Mouse (Mus musculus) neutrophil, adult 5-6 weeks (primary cell): ENCODE results near the gene Ptdss2. TPM values are rescaled to one million over a fixed set of nuclear protein-coding genes. Genes with fewer than 3 reads are reported as not detected.

Experiments used
- ATAC-seq: fragments of 151-379, 151-347 bp; 2 replicates; pipeline ENCODE4 v1.8.0; 2017; ENCODE audit warnings: mild to moderate bottlenecking, moderate TSS enrichment; ENCODE audit not compliant: insufficient number of reproducible peaks, poor library complexity, low FRiP score, severe bottlenecking; ENCODE audit errors: extremely low read depth
- total RNA-seq: library from RNA; stranded (forward); fragments of 200-1000 nt; gene quantifications from 2 replicates; pipeline ENCODE4 v1.2.3, GENCODE M21; 2017

The Ptdss2 gene
- total RNA-seq, 1 experiment from 2014 or later = 4.2 TPM

- ATAC-seq = no peak
Measured at GRCm38 (mm10) chr7:141119487-141119886, 2.7 kb upstream of the Ptdss2 start.

GRCm38 (mm10) chr7:141120605-141121004 is 1.6 kb upstream of the Ptdss2 start:
- ATAC-seq = no peak

DNA sequence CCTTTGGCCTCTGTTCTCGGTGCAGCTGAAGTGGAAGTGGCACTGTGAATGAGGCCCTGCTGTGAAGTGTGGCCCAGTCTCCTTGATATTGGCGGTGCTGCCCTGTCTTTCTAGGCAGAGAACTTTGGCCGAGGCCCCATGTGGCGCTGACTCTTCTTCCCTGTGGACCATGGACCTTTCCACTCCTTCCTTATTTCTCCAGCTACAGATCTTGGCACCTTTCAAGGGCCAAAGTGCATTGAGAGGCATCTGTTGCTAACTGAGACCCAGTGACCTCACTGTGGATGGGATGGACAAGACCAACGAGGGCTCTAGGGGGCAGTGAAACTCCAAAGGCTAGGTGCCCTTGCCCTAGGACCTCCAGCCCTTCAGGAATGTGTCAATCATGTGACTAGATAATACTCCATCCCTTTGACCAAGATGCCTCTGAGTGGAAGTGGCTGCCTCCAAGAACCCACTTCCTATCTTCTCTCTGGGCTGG is 1.1 kb upstream of the Ptdss2 start:
- no peak for ATAC-seq

GRCm38 (mm10) chr7:141122689-141123516 is 721 bp downstream of the Ptdss2 start:
- ATAC-seq = peak; percentile 99

GRCm38 (mm10) chr7:141123517-141123856 is 1.3 kb downstream of the Ptdss2 start:
- no peak for ATAC-seq

DNA sequence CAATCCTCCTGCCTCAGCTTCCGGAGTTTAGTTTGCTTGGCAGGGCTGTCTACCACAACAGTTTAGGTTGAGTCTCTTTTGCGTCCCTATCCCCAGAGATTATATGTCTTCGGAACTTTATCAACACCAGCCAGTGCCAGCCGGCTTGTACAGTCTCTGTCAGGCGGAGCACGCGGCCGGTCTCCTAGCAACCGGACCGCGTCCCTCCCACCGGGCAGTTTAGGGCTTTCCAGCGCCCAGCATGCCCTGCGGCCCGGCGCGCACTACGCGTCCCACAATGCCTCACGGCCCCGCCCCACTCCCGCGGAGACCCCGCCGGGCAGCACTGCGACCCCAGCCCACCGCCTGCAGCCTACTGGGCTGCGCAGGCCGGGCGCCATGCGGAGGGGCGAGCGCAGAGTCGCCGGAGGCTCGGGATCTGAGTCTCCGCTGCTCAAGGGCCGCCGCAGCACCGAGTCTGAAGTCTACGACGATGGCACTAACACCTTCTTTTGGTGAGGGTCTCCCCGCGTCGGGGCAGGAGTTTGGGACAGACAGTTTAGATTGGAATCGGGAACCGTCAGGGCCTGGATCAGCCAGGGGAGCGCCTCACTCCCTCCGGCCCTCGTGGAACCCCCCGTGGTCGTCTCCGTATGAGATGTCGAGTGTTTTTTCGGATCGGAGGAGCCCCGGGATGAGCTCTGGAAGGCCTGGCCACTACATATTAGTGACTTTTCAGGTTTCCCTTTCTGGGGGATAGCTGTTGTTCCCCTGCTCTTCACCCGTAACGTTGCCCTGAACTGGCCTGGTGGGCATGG is 9.0 kb downstream of the Ptdss2 start:
- ATAC-seq = peak; percentile 84

DNA sequence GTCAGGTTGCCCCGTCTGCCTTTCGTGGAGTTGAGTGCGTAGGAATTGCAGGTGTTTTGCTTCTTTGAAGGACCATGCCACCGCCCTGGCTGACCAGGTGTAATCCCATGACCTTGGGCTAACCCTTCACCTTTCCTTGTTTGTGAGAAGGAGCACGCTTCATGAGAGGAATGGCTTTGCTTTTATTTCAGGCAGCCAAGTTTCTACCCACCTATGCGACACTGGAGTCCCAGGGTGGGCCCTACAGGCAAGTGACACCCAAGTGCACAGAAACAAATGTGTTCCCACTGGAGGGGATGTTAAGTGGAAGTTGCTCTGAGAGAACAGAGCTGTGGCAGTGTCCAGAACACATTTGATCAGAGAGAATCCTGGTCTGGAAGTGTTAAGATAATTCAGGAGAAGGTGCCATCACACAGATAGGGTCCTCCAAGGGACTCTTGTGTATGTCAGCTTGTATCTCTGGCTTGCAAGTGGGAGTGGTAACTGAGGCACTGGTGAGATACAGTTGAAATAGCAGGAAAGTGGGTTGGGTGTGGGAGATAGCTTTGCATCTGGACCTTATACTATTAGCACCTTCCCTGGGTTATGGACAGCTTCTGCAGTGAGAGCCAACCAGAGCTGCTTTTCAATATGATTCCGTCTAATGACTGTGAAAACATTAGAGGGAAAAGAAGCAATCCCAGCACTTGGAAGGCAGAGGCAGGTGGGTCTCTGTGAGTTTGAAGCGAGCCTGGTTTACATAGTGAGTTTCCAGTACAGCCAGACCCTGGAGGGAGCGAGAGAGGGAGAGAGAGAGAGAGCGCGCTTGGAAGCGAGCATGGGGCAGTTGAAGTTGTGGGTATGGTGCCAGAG is 9.9 kb downstream of the Ptdss2 start:
- no peak for ATAC-seq

DNA sequence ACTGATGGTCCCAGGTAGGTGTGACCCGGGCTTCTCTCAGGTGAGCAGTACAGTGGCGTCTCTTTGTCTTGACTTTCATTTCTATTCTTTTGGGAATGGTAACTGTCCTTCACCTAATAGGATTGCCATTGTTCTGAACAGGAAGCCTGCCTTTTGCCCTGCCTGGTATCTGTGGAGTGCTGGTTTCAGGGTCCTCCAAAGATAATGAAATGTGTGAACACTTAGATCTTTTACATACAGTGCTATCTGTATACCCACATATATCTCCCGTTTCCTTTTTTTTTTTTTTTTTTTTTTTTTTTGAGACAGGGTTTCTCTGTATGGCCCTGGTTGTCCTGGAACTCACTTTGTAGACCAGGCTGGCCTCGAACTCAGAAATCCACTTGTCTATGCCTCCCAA is 19.1 kb downstream of the Ptdss2 start:
- ATAC-seq = no peak

GRCm38 (mm10) chr7:141143112-141143511 is 20.9 kb downstream of the Ptdss2 start:
- ATAC-seq = peak; percentile 62

GRCm38 (mm10) chr7:141143861-141144260 is 21.7 kb downstream of the Ptdss2 start:
- no peak for ATAC-seq

DNA sequence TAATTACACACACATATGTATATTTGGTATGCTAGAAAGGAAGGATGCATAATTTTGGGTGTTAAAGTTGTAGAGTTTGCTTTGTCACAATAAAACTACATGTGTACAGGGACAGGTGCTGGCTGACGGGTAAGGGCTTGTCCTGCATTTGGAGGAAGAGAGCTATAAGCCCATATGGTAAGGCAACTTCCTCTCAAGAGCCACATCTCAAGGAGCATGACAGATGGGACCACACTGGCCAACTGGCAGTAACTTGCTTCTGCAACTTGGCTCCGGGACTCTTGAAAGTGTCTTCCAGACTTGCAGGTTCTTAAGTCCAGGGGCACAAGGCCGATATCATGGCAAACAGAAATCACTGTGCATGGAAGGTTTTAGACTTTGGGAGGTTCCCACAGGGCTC is 22.5 kb downstream of the Ptdss2 start:
- ATAC-seq = no peak

DNA sequence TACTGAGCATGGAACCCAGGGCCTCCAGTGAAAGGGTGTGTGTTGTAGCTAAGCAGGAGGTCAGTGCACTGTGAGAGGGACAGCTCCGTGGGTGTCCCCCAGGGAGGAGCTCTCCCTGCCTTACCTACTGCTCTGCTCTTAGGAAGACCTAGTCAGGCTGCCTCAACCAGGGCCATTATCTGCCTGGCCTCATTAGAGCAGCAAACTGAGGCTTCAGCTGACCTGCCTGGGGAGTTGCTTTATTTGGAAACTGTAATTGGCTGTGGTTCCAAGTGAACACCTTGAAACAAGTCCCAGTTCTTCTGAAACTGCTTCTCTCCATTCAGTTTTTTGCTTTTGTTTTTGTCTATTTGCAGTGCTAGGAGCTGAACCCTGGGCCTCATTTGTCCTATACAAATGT is 23.2 kb downstream of the Ptdss2 start:
- no peak for ATAC-seq

- ATAC-seq = no peak
Measured at GRCm38 (mm10) chr7:141146043-141146595, 23.9 kb downstream of the Ptdss2 start.

DNA sequence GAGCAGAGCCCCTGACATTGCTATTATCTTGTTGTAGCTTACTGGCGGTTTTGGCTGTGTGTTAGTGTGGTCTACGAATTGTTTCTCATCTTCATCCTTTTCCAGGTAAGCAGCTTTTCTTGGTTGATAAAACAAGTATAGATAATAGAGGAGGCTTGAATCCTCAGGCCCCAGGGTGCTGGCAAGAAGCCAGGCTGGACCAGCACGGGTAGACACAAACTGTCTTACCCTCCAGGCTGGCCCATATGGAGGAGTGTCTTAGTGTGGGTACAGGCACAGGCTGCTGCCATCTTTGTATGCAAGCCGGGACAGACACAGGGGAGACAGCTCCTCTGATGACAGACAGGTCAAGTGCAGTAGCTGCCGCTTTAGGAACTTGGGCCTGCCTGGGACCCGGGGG is 24.9 kb downstream of the Ptdss2 start:
- no peak for ATAC-seq

GRCm38 (mm10) chr7:141148639-141149038 is 26.5 kb downstream of the Ptdss2 start:
- ATAC-seq = no peak

DNA sequence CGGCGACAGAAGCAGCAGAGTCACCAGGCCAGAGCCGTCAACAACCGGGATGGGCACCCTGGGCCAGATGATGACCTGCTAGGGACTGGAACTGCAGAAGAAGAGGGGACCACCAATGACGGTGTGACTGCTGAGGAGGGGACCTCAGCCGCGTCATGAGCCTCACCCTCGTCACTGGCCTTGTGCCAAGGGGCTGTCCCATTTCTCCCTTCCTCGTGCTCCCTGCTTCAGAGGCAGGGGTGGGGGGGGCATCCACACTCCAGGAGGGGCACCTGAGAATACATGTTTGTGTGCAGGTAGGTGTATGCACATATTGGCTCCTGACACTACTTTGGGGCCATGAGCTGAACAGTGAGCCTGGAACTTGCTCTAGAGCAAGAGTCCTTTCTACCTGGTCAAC is 33.2 kb downstream of the Ptdss2 start:
- ATAC-seq = no peak

DNA sequence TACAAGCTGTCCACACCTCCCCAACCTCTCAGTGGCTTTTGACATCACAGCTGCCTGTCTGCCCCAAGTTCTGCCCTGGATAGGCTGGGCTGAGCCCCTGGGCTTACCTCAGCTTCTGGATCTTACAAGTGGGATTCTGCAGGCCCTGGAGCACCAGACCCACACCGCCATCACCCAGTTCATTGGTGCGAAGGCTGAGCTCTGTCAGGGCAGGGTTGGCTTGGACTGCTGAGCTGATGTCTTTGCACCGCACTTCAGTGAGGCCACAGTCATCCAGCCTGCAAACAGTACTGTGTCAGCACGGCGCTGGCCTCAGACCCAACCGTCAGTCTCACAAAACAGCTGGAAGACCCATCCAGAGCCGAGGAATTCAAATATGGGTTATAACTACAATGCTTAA is 42.2 kb downstream of the Ptdss2 start:
- ATAC-seq = no peak

DNA sequence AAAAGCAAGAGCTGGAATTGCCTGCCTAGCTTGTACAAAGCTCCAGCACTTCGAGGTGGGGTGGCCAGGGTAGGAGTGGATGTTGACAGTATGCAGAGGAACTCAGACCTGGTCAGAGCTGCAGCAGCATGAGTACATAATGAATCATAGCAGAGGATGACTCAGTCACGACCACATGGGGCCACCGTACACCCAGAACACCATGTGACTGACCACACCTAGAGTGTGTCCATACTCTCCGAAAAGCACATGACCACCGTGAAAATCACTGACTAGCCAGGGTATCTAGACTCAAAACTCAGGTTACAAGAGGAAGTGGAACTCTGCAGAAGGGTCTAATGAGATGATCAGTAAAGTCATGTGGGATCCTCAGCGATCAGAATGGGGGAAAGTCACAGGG is 42.7 kb downstream of the Ptdss2 start:
- ATAC-seq = no peak

GRCm38 (mm10) chr7:141167901-141168517 is 45.8 kb downstream of the Ptdss2 start:
- no peak for ATAC-seq
